Mouse (Mus musculus) forebrain, embryonic 13.5 days (tissue): ENCODE results near the gene Fuk. TPM values are rescaled to one million over a fixed set of nuclear protein-coding genes. Genes with fewer than 3 reads are reported as not detected.
"Not testable (repeated sequence)": the region's sequence is repeated elsewhere in the genome, so short reads cannot be mapped to it uniquely, and the experiment has no call there.

Experiments
- ATAC-seq: fragments of 200-750 bp; cut with Nextera tagmentation; 2 replicates; pipeline ENCODE4 v1.8.0; 2017
- H3K27ac ChIP-seq: fragments of 300-500 bp; sonication (generic); 2 replicates; pipeline ENCODE4 v1.5.1; 2015; ENCODE audit warnings: inconsistent platforms, mild to moderate bottlenecking, moderate library complexity
- H3K27me3 ChIP-seq: fragments of 300-500 bp; sonication (generic); 2 replicates; pipeline ENCODE4 v1.6.1; 2015; ENCODE audit warnings: mild to moderate bottlenecking, inconsistent platforms
- H3K36me3 ChIP-seq: fragments of 300-500 bp; sonication (generic); 2 replicates; pipeline ENCODE4 v1.6.1; 2015; ENCODE audit warnings: mild to moderate bottlenecking, inconsistent platforms; ENCODE audit not compliant: poor library complexity, severe bottlenecking
- H3K4me1 ChIP-seq: fragments of 300-500 bp; sonication (generic); 2 replicates; pipeline ENCODE4 v1.6.1; 2015; ENCODE audit warnings: inconsistent platforms
- H3K4me2 ChIP-seq: fragments of 300-500 bp; sonication (generic); 2 replicates; pipeline ENCODE4 v1.6.1; 2015; ENCODE audit warnings: inconsistent platforms, mild to moderate bottlenecking, moderate library complexity
- H3K4me3 ChIP-seq: fragments of 300-500 bp; sonication (generic); 2 replicates; pipeline ENCODE4 v1.5.1; 2015; ENCODE audit warnings: mild to moderate bottlenecking, inconsistent platforms
- H3K9ac ChIP-seq: fragments of 300-500 bp; sonication (generic); 2 replicates; pipeline ENCODE4 v1.6.1; 2015; ENCODE audit warnings: mild to moderate bottlenecking, inconsistent platforms
- H3K9me3 ChIP-seq: fragments of 300-500 bp; sonication (generic); replicated peaks from 2 replicates; pipeline ENCODE4 v1.6.1; 2016; ENCODE audit warnings: inconsistent platforms
- WGBS: fragments of 180-500 bp; shearing (Covaris S2); methylation state at CpG from one replicate; pipeline ENCODE4 v1.1.7; 2015; 5-methylcytosine and 5-hydroxymethylcytosine counted together
- polyA plus RNA-seq: library from polyadenylated mRNA; unstranded; fragments of >200 nt; fragmentation: Nextera tagmentation; extraction: Ambion mirVana; gene quantifications from 2 replicates; pipeline ENCODE4 v1.2.1, GENCODE M21; 2015

Fuk gene
- polyA plus RNA-seq, 1 experiment from 2014 or later: 8.8 TPM

DNA sequence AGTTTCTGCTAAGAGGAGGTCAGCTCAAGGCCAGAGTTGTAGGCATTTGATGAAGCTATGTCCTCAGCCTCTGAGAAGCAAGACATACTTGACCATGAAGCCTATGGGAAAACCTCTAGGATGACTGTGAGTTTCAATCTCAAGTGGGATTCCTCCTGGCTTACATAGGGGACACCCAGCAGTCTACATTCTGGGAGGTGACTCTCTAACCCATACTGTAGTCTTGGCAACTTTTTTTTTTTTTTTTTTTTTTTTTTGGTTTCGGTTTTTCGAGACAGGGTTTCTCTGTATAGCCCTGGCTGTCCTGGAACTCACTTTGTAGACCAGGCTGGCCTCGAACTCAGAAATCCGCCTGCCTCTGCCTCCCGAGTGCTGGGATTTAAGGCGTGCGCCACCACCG is 27.4 kb upstream of the Fuk start:
- not testable (repeated sequence) for H3K27ac ChIP-seq, H3K4me2 ChIP-seq, H3K4me3 ChIP-seq, H3K27me3 ChIP-seq, ATAC-seq, H3K9ac ChIP-seq, H3K9me3 ChIP-seq, H3K4me1 ChIP-seq
- WGBS: 94% methylated on average over 7 of the region's 8 CpGs
- H3K36me3 ChIP-seq: peaks cover 11% of the 10 kb centered on the region; the same call in 1 of the 2 replicates

DNA sequence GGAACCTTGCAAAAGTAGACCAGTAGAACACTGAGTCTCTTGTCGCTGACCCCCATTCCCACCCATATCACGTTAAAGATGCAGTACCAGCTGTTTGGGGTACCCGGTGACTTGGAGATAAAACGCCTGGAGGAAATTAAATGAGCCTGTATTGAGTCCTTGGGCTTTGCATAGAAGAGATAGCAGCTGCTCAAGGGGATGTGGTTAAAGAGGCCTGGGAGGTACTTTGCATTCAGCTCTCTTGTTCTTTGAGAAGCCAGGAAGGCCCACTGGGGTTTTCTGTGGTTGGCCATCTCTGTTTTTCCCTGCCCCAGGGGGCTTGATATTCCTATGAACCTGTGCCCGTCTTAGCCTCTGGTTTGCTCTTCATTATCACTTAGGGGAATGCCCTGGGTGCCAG is 26.8 kb upstream of the Fuk start:
- Histone ChIP-seq H3K9ac (no peak overlapping the region), H3K36me3 (peaks cover 11% of the 10 kb centered on the region; the same call in 1 of the 2 replicates), H3K27me3 (no peaks in the 10 kb centered on the region), H3K4me1 (peaks cover 9% of the 10 kb centered on the region; the same call in 1 of the 2 replicates), H3K27ac (no peak overlapping the region), H3K4me3 (no peak overlapping the region), H3K4me2 (no peak overlapping the region), H3K9me3 (no peaks in the 10 kb centered on the region)
- 69% methylated on average over 5 of the region's 5 CpGs for WGBS
- no peak for ATAC-seq

DNA sequence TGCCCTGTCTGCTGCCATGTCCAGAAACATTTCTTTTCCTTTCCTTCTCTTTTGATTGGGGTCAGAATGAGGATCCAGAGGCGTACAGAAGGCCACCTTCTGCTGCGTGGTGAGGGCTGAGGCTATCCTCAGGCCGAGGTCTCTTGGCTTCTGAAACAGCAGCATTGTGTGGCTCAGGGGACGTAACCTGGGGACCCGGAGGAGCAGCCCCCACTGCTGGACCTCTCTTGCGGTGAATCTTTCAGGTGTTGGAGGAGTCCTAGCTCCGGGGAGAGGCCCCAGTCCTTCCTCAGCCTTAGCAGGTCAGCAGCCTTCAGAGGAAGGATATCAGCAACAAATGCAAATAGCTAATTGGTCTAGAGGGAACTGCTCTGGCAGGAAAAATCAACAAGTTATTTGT is 26.1 kb upstream of the Fuk start:
- Histone ChIP-seq H3K36me3 (peaks cover 11% of the 10 kb centered on the region; the same call in 1 of the 2 replicates), H3K9me3 (no peaks in the 10 kb centered on the region), H3K4me3 (no peak overlapping the region), H3K27me3 (no peaks in the 10 kb centered on the region), H3K27ac (no peak overlapping the region), H3K4me1 (peaks cover 9% of the 10 kb centered on the region; the same call in 1 of the 2 replicates), H3K4me2 (no peak overlapping the region), H3K9ac (no peak overlapping the region)
- ATAC-seq: no peak
- WGBS: 84% methylated on average over 7 of the region's 7 CpGs

- H3K4me3 ChIP-seq: no peak overlapping the region
- no peak overlapping the region for H3K27ac ChIP-seq
- H3K27me3 ChIP-seq: no peaks in the 10 kb centered on the region
- H3K36me3 ChIP-seq: peaks cover 11% of the 10 kb centered on the region; the same call in 1 of the 2 replicates
- no peak for ATAC-seq
- no peak overlapping the region for H3K4me2 ChIP-seq
- no peak overlapping the region for H3K9ac ChIP-seq
- peaks cover 12% of the 10 kb centered on the region for H3K4me1 ChIP-seq
- 58% methylated on average over 5 of the region's 5 CpGs for WGBS
- H3K9me3 ChIP-seq: no peaks in the 10 kb centered on the region
Observed at GRCm38 (mm10) chr8:110926690-110927089, 24.4 kb upstream of the Fuk start.

DNA sequence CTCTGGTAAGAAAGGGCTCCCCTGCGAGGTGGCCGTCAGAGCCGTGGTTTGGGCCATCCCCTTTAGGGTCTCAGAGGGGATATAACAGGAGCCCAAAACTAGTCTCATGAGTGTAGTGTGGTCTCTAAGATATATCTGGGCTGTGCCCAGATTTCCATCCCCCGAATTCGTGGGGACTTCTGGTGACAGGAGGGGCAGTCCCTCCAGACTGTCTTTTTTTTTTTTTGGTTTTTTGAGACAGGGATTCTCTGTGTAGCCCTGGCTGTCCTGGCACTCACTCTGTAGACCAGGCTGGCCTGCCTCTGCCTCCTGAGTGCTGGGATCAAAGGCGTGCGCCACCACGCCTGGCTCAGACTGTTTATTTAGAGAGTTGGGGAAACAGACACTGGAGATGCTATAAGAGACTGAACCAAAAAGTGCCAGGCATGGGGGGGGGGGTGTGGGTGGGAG is 23.4 kb upstream of the Fuk start:
- WGBS: 87% methylated on average over 8 of the region's 8 CpGs
- H3K4me2 ChIP-seq: no peak overlapping the region
- H3K27ac ChIP-seq: no peak overlapping the region
- ATAC-seq: no peak
- peaks cover 17% of the 10 kb centered on the region for H3K4me1 ChIP-seq
- no peak overlapping the region for H3K4me3 ChIP-seq
- no peaks in the 10 kb centered on the region for H3K9me3 ChIP-seq
- 0 out of 2 replicates have a peak, but pooled peaks cover 8% of the 10 kb centered on the region for H3K36me3 ChIP-seq
- no peak overlapping the region for H3K9ac ChIP-seq
- no peaks in the 10 kb centered on the region for H3K27me3 ChIP-seq

DNA sequence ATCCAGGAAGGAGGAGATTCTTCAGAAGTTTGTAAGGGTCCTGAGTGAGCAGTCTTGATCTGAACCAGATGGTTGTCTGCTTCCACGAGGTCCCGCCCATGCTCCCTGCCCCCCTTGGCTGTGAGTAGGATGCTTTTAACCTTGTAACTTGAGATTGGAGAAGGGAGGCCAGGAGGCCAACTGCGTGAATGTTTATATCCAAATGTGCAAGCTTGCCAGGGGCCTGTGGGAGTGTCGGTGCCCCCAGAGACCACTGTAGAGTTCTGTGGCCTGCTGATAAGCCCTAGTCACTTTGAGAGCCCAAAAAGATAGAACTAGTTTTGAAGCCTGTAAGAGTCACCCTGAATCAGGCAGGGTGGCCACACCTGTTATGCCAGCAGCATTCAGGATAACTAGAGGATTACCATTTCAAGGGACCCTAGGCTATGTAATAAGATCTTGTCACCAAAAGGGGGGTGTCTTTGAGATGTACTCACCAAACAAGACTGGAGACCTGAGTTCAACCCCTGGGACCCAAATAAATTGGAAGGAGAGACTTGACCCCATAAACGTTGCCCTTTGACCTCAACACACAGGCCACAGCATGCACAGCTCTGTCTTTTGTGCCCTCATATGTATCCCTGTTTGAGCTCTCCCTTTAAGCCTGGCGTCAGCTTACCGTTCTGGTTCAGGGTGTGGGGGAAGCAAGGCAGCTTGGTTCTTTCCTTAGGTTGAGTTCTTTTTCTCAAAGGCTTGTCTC is 19.4 kb upstream of the Fuk start:
- H3K27me3 ChIP-seq: no peaks in the 10 kb centered on the region
- no peak overlapping the region for H3K27ac ChIP-seq
- ATAC-seq: no peak
- WGBS: 46% methylated on average over 7 of the region's 7 CpGs
- peak overlapping the region; percentile 95; the same call in 1 of the 2 replicates for H3K9ac ChIP-seq
- H3K4me3 ChIP-seq: peak overlapping the region; percentile 80
- H3K4me2 ChIP-seq: peak overlapping the region; percentile 87
- no peaks in the 10 kb centered on the region for H3K36me3 ChIP-seq
- no peaks in the 10 kb centered on the region for H3K9me3 ChIP-seq
- peaks cover 23% of the 10 kb centered on the region for H3K4me1 ChIP-seq

DNA sequence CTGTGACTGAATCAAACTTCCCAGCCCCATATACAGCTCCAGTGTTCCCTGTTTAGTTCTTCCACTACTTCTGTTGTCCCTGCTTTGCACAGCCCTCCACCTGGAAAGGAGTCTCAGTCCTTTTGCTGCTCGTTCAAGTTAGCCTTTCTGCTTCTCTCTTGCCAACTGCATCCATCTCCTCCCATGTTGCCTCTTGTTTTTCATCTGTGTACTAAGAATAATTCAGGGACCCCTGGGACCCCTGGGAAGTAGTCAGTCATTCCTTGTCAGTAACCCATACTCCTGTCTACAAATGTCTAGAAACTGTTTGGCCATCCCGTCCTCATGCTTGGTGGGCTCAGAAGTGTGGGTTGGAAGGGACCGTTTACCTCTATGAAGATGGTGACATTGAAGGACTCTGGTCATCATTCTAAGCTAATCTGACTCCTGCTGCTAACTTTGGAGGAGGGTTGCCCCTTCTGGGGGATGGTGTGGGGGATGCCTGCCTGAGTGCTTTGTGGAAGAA is 18.5 kb upstream of the Fuk start:
- H3K4me2 ChIP-seq: peak overlapping the region; percentile 87
- no peaks in the 10 kb centered on the region for H3K9me3 ChIP-seq
- H3K4me3 ChIP-seq: peak overlapping the region; percentile 80
- H3K4me1 ChIP-seq: peaks cover 23% of the 10 kb centered on the region
- peak overlapping the region; percentile 95 for H3K9ac ChIP-seq
- ATAC-seq: no peak
- no peak overlapping the region for H3K27ac ChIP-seq
- no peaks in the 10 kb centered on the region for H3K36me3 ChIP-seq
- WGBS: 33% methylated on average over 3 of the region's 3 CpGs
- H3K27me3 ChIP-seq: no peaks in the 10 kb centered on the region

GRCm38 (mm10) chr8:110920032-110920772 is 17.9 kb upstream of the Fuk start:
- 2% methylated on average over 34 of the region's 37 CpGs for WGBS
- Histone ChIP-seq H3K27me3 (no peaks in the 10 kb centered on the region), H3K9me3 (no peaks in the 10 kb centered on the region), H3K4me1 (peaks cover 23% of the 10 kb centered on the region), H3K9ac (peak overlapping the region; percentile 95), H3K36me3 (no peaks in the 10 kb centered on the region), H3K27ac (peak overlapping the region; percentile 57), H3K4me3 (peak overlapping the region; percentile 80), H3K4me2 (peak overlapping the region; percentile 87)
- peak; percentile 83 for ATAC-seq

DNA sequence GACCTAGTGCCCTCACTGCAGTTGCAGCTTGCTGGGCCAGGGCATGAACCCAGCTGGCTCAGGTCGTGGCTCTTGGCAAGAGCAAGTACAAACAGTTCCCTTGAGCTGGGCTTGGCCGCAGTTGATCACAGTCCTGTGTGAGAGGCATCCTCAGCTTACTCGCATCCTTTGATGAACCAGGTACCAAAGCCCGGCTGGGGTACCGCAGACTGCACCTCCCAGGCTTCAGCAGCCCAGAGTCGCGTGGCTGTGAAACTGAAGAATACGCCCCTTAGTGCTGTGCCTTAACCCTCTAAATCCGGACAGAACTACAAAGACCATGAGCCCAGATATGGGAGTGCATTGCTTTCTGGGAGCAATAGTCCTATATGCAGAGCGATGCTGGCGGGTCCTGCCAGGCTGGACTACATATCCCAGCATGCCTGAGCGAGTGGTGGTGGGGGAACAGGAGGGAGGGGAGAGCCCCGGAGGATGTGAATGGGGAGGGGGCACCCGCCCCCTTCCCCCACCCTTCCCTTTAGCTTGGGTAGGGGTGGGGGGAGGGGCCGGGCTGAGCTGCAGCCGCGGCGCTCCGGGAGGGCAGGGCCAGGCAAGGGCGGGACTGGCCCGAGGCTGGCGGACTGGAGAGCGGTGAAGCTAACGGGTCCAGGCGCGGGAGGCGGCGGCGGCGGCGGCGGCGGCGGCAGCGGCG is 17.2 kb upstream of the Fuk start, which contains the start of gene St3gal2:
Gene St3gal2 (plus strand): TSS at position 582 of the 691 bp plus-strand sequence.
- H3K4me3 ChIP-seq: peak within 1 kb of the TSS; percentile 80
- H3K4me1 ChIP-seq: peaks cover 23% of the 10 kb centered on the region
- WGBS: 1% methylated on average over 27 of the region's 36 CpGs
- peak within 1 kb of the TSS; percentile 95 for H3K9ac ChIP-seq
- H3K27me3 ChIP-seq: no peaks in the 10 kb centered on the region
- peak; percentile 99 for ATAC-seq
- peak within 1 kb of the TSS; percentile 57 for H3K27ac ChIP-seq
- peak within 1 kb of the TSS; percentile 87 for H3K4me2 ChIP-seq
- no peaks in the 10 kb centered on the region for H3K9me3 ChIP-seq
- no peaks in the 10 kb centered on the region for H3K36me3 ChIP-seq

- H3K36me3 ChIP-seq: no peaks in the 10 kb centered on the region
- H3K27me3 ChIP-seq: no peaks in the 10 kb centered on the region
- no peak overlapping the region for H3K4me3 ChIP-seq
- peaks cover 23% of the 10 kb centered on the region for H3K4me1 ChIP-seq
- 83% methylated on average over 8 of the region's 8 CpGs for WGBS
- no peak for ATAC-seq
- no peak overlapping the region for H3K9ac ChIP-seq
- H3K9me3 ChIP-seq: no peaks in the 10 kb centered on the region
- H3K27ac ChIP-seq: no peak overlapping the region
- no peak overlapping the region for H3K4me2 ChIP-seq
Observed at GRCm38 (mm10) chr8:110918460-110918859, 16.2 kb upstream of the Fuk start.

DNA sequence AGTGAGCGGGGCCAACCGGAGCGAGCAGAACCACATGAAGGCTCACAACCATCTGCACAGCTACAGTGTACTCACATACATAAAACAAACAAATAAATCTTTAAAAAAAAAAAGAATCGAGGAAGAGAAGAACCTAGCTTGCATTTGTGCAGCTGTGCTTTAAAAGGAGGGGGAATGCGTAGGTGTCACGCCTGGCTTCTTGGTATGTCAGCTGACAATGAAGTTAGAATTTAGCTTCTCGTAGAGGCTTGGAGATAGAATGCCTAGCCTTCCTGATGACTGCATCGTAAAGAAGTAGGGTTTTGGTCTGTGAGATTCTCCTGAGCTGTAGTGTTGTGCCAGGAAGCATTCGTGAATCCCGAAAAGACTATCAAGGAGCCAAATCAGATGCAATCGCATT is 15.7 kb upstream of the Fuk start:
- H3K36me3 ChIP-seq: no peaks in the 10 kb centered on the region
- no peak for ATAC-seq
- H3K27me3 ChIP-seq: no peaks in the 10 kb centered on the region
- H3K9ac ChIP-seq: no peak overlapping the region
- peaks cover 23% of the 10 kb centered on the region for H3K4me1 ChIP-seq
- no peaks in the 10 kb centered on the region for H3K9me3 ChIP-seq
- H3K27ac ChIP-seq: no peak overlapping the region
- no peak overlapping the region for H3K4me2 ChIP-seq
- WGBS: 90% methylated on average over 11 of the region's 11 CpGs
- no peak overlapping the region for H3K4me3 ChIP-seq

DNA sequence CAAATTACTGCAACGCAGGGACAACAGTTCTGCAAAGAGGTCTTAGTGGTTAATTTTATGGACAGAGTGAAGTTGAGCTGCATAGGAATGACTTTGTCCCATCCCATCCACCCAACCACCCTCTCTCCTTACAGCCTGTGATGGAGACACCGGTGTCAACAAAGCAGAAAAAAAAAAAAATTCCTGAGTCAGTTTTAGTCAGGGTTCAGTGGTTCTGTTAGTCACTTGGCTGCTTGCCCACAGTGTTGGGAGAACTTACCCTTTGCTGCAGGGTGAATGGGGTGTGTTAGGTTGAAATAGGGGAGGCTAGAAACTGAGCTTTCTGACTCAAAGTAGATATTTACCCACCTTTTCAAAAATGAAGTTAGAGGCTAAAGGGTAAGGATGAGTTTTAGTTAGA is 15.1 kb upstream of the Fuk start:
- H3K9ac ChIP-seq: no peak overlapping the region
- no peaks in the 10 kb centered on the region for H3K27me3 ChIP-seq
- no peak overlapping the region for H3K27ac ChIP-seq
- ATAC-seq: no peak
- peaks cover 23% of the 10 kb centered on the region for H3K4me1 ChIP-seq
- H3K9me3 ChIP-seq: no peaks in the 10 kb centered on the region
- no peak overlapping the region for H3K4me2 ChIP-seq
- WGBS: 61% methylated on average over 2 of the region's 2 CpGs
- H3K4me3 ChIP-seq: no peak overlapping the region
- no peaks in the 10 kb centered on the region for H3K36me3 ChIP-seq
